Mouse (Mus musculus) heart, adult 2 months (tissue): ENCODE data around the gene Wdr25. TPM values are rescaled to one million over a fixed set of nuclear protein-coding genes. Genes with fewer than 3 reads are reported as not detected.

ENCODE experiments used
- DNase-seq, 2 experiments: peaks; one replicate each; pipeline ENCODE4 v3.0.0; 2021
- H3K27ac ChIP-seq: fragments of 200-600 bp; 2 replicates; pipeline ENCODE4 v1.8.1; 2022
- H3K27me3 ChIP-seq: fragments of 200-500 bp; 2 replicates; pipeline ENCODE4 v1.6.1; 2012; ENCODE audit warnings: mild to moderate bottlenecking, low read length, inconsistent platforms, mixed read lengths; ENCODE audit not compliant: control insufficient read depth, insufficient read depth
- H3K36me3 ChIP-seq: fragments of 200-500 bp; 2 replicates; pipeline ENCODE4 v1.6.1; 2012; ENCODE audit warnings: low read length, inconsistent platforms; ENCODE audit not compliant: control insufficient read depth, insufficient read depth
- H3K4me1 ChIP-seq: fragments of 200-500 bp; 2 replicates; pipeline ENCODE4 v1.6.1; 2011; ENCODE audit warnings: low read length; ENCODE audit not compliant: control insufficient read depth, insufficient read depth
- H3K4me3 ChIP-seq: fragments of 200-600 bp; 2 replicates; pipeline ENCODE4 v1.8.1; 2022
- H3K79me2 ChIP-seq: fragments of 200-500 bp; replicated peaks from 2 replicates; pipeline ENCODE4 v1.6.1; 2012; ENCODE audit warnings: mild to moderate bottlenecking, inconsistent platforms, low read length, moderate library complexity, mixed read lengths; ENCODE audit not compliant: control insufficient read depth, insufficient read depth
- H3K9ac ChIP-seq: fragments of 200-500 bp; 2 replicates; pipeline ENCODE4 v1.6.1; 2012; ENCODE audit warnings: low read depth, mild to moderate bottlenecking, control low read depth, inconsistent platforms, low read length, mixed read lengths
- CTCF ChIP-seq: fragments of 200-600 bp; IDR thresholded peaks from 2 replicates; pipeline ENCODE4 v1.8.1; 2022; ENCODE audit warnings: antibody characterized with exemption, mild to moderate bottlenecking, moderate library complexity
- EP300 ChIP-seq: fragments of 200-500 bp; IDR thresholded peaks from 2 replicates; pipeline ENCODE4 v1.6.1; 2011; ENCODE audit warnings: low read depth, low read length, control low read depth; ENCODE audit not compliant: insufficient read depth
- POLR2A ChIP-seq: fragments of 200-500 bp; IDR thresholded peaks from 2 replicates; pipeline ENCODE4 v1.6.1; 2011; ENCODE audit warnings: mild to moderate bottlenecking, low read depth, low read length, control low read depth; ENCODE audit not compliant: insufficient read depth
- WGBS: fragments of 180-500 bp; shearing (Covaris S2); methylation state at CpG from one replicate; pipeline ENCODE4 v1.1.7; 2018; 5-methylcytosine and 5-hydroxymethylcytosine counted together
- intact Hi-C: fragments of 180-260 bp; cut with DNase I; formaldehyde crosslinking; loops from one replicate; pipeline ENCODE4 v1.15.1; 2025
- polyA plus RNA-seq: library from polyadenylated mRNA; depleted of rRNA; stranded (reverse); fragments of >200 nt; gene quantifications from 2 replicates; pipeline ENCODE4 v1.2.3, GENCODE M21; 2012
- total RNA-seq, 2 experiments: library from RNA; stranded (reverse); gene quantifications; 2 replicates each; pipeline ENCODE4 v1.2.3; 2021

The Wdr25 gene
- total and polyA plus RNA-seq, 3 experiments: 3.5 to 9.5 (median 4.9) TPM

DNA sequence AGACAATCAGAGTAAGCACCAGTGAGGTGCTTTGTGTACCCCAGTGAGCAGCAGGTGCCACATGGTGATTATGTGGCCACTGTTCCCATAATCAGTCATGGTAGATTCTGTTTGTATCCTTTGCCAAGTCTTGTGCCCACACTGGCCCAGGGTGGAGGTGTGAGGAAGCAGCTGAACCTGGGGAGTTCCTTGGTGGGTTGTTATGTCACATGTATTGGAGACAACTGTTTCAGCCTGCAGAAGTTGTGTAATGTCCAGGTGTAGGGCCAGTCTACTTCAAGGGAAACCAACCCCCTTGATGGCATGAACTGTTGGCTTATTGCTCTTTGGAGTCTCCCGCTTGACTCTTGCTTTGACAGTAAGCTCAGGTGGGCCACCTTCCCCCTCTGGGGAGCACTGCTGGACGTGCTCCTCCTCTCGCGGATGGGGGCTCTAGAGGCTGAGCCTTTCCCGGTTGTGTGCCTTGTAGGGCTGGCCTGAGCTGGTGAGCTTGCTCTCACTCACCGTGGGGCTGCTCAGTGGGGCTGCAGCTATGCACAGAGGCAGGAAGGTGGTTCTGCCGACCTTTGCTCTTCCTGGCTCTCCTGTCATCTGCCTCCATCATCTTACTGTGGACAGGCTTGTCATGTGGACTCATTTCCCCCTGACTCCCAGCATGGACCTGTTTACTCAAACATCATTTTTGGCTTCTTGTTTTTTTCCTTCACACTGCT lies 38.1 kb downstream of the Wdr25 start:
- WGBS: 65% methylated on average over 7 of the region's 7 CpGs
- intact Hi-C loops: no loop called here
- DNase-seq: no peak
- no peak overlapping the region for H3K27ac ChIP-seq
- H3K36me3 ChIP-seq: no peaks in the 10 kb centered on the region
- H3K27me3 ChIP-seq: no peaks in the 10 kb centered on the region
- no peak for TF ChIP-seq CTCF
- no peak for TF ChIP-seq EP300
- TF ChIP-seq POLR2A: no peak
- H3K4me1 ChIP-seq: no peaks in the 10 kb centered on the region; the same call in 1 of the 2 replicates
- no peaks in the 10 kb centered on the region for H3K79me2 ChIP-seq
- no peak overlapping the region for H3K4me3 ChIP-seq
- H3K9ac ChIP-seq: no peak overlapping the region

- intact Hi-C loops: no loop called here
- H3K27ac ChIP-seq: no peak overlapping the region
- H3K4me1 ChIP-seq: peaks cover 3% of the 10 kb centered on the region; the same call in 1 of the 2 replicates
- no peaks in the 10 kb centered on the region for H3K27me3 ChIP-seq
- H3K79me2 ChIP-seq: no peaks in the 10 kb centered on the region
- WGBS: 58% methylated on average over 2 of the region's 3 CpGs
- DNase-seq: no peak
- no peaks in the 10 kb centered on the region for H3K36me3 ChIP-seq
- no peak overlapping the region for H3K4me3 ChIP-seq
- no peak overlapping the region for H3K9ac ChIP-seq
- TF ChIP-seq EP300: no peak
- no peak for TF ChIP-seq POLR2A
- TF ChIP-seq CTCF: no peak
These were observed 38.7 kb downstream of the Wdr25 start for GRCm38 (mm10) chr12:108932113-108932512.

DNA sequence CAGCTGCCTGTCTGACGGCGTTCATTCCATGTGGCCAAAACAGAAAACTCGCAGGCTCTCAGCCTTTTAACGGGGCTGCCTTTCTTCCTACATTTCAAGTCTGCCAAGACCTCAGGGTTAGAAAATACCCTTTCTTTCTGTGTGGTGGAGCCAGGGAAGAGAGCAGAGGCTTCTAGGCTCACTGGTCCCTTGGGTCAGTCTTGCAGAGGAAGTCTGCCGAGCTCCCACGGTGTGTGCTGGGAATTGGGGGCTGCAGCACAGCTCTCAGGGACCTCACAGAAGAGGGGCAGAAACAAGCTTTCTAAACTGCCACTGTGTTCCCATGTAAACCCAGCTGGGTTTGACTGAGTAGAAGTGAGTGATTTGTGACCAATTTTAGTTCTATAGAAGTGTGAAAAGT lies 40.8 kb downstream of the Wdr25 start:
- Histone ChIP-seq H3K36me3 (no peaks in the 10 kb centered on the region), H3K4me3 (no peak overlapping the region), H3K4me1 (peaks cover 4% of the 10 kb centered on the region), H3K27me3 (no peaks in the 10 kb centered on the region), H3K79me2 (no peaks in the 10 kb centered on the region), H3K9ac (no peak overlapping the region), H3K27ac (peak overlapping the region; percentile 9)
- intact Hi-C loops: no loop called here
- TF ChIP-seq POLR2A (no peak), EP300 (no peak), CTCF (no peak)
- WGBS: 53% methylated on average over 6 of the region's 6 CpGs
- peak in 1 of 2 experiments; percentile 17 for DNase-seq

- intact Hi-C loops: no loop called here
- Histone ChIP-seq H3K36me3 (no peaks in the 10 kb centered on the region), H3K27ac (no peak overlapping the region), H3K9ac (no peak overlapping the region), H3K4me1 (peaks cover 4% of the 10 kb centered on the region), H3K27me3 (no peaks in the 10 kb centered on the region), H3K4me3 (no peak overlapping the region), H3K79me2 (no peaks in the 10 kb centered on the region)
- TF ChIP-seq EP300: no peak
- TF ChIP-seq CTCF: no peak
- TF ChIP-seq POLR2A: no peak
- 24% methylated on average over 6 of the region's 6 CpGs for WGBS
- peak in 1 of 2 experiments; percentile 24 for DNase-seq
These were observed 43.4 kb downstream of the Wdr25 start for GRCm38 (mm10) chr12:108936834-108937233.

DNA sequence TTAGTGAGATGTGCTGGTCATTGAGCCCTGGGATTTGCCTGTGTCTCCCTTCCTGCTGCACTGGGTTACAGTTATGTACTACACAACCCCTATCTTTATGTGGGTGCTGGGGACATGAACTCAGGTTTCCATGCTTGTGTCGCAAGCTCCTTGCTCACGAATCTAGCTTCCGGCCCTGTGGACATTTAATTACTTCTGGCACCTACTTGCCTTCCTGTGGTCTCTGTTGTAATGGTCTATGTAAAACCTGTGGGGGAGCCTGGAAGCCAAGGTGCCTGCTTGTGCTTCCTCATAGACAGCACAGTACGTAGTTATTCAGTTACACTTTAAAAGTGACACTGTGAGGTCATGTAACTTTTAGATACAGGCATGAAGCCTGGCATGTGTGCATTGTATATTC lies 44.1 kb downstream of the Wdr25 start:
- no peak for DNase-seq
- Histone ChIP-seq H3K9ac (no peak overlapping the region), H3K4me3 (no peak overlapping the region), H3K4me1 (peaks cover 4% of the 10 kb centered on the region), H3K79me2 (no peaks in the 10 kb centered on the region), H3K27me3 (no peaks in the 10 kb centered on the region), H3K36me3 (no peaks in the 10 kb centered on the region), H3K27ac (no peak overlapping the region)
- intact Hi-C loops: no loop called here
- TF ChIP-seq POLR2A (no peak), CTCF (no peak), EP300 (no peak)
- 79% methylated on average over 4 of the region's 4 CpGs for WGBS

- H3K27me3 ChIP-seq: no peaks in the 10 kb centered on the region
- intact Hi-C loops: no loop called here
- no peak overlapping the region for H3K4me3 ChIP-seq
- no peaks in the 10 kb centered on the region for H3K36me3 ChIP-seq
- WGBS: 87% methylated on average over 5 of the region's 5 CpGs
- H3K9ac ChIP-seq: no peak overlapping the region
- H3K79me2 ChIP-seq: no peaks in the 10 kb centered on the region
- no peak for DNase-seq
- peaks cover 4% of the 10 kb centered on the region for H3K4me1 ChIP-seq
- TF ChIP-seq CTCF (no peak), POLR2A (no peak), EP300 (no peak)
- H3K27ac ChIP-seq: no peak overlapping the region
These were observed 45.4 kb downstream of the Wdr25 start for GRCm38 (mm10) chr12:108938844-108939243.
